In genomic region chr11:19423268-19423667, GRCm38 (mm10) we compare ENCODE assay signal across 18 mouse cellular contexts.
DNase-seq lines count a peak whose midpoint lies in the region; ATAC-seq lines count a peak whose summit lies in the region.
"Had no signal": no experiment of that assay in that cellular context is flagged by ENCODE, and none has a peak within 500 bp of the region (broad histone marks: within the 10 kb centered on the region; RNA-seq: fewer than 3 reads in every experiment).

No protein-coding gene starts in this region.

- no peak overlapping the region for H3K9ac ChIP-seq in limb, embryonic 12.5 days (replicated peaks)
- H3K9ac ChIP-seq: embryonic facial prominence, embryonic 12.5 days; forebrain, postnatal 0 days; heart, embryonic 12.5 days; liver, embryonic 15.5 days had no signal

- H3K36me3 ChIP-seq in limb, embryonic 12.5 days: no peaks in the 10 kb centered on the region
- H3K36me3 ChIP-seq in limb, embryonic 10.5 days: no peaks in the 10 kb centered on the region
- H3K36me3 ChIP-seq: embryonic facial prominence, embryonic 12.5 days; heart, embryonic 12.5 days; hindbrain, embryonic 10.5 days; liver, embryonic 15.5 days had no signal

- intact Hi-C loops in heart, postnatal 10 days (cut with DNase I): no loop called here

- no peak overlapping the region for H3K4me3 ChIP-seq in limb, embryonic 12.5 days (replicated peaks)
- no peak overlapping the region for H3K4me3 ChIP-seq in limb, embryonic 10.5 days
- H3K4me3 ChIP-seq: embryonic facial prominence, embryonic 12.5 days; heart, embryonic 12.5 days; hindbrain, embryonic 10.5 days; left cerebral cortex, adult 2 months; liver, embryonic 15.5 days had no signal

- H3K4me2 ChIP-seq in limb, embryonic 12.5 days: peak overlapping the region; percentile 45
- H3K4me2 ChIP-seq: heart, embryonic 12.5 days; liver, embryonic 15.5 days had no signal

- H3K9me3 ChIP-seq in limb, embryonic 12.5 days: no peaks in the 10 kb centered on the region
- H3K9me3 ChIP-seq in limb, embryonic 10.5 days (replicated peaks): no peaks in the 10 kb centered on the region
- H3K9me3 ChIP-seq: embryonic facial prominence, embryonic 12.5 days; heart, embryonic 12.5 days; hindbrain, embryonic 10.5 days; liver, embryonic 15.5 days had no signal

- peaks cover 7% of the 10 kb centered on the region; the same call in 1 of the 2 replicates for H3K27me3 ChIP-seq in limb, embryonic 12.5 days
- peaks cover 11% of the 10 kb centered on the region; the same call in 1 of the 2 replicates for H3K27me3 ChIP-seq in limb, embryonic 10.5 days (ENCODE audit: low read depth, poor library complexity, severe bottlenecking)
- H3K27me3 ChIP-seq: embryonic facial prominence, embryonic 12.5 days; heart, embryonic 12.5 days; liver, embryonic 15.5 days had no signal

- DNase-seq in heart, adult 8-10 months (ENCODE audit: low spot score): peak; percentile 9
- no peak for DNase-seq in heart, postnatal 10 days
- no peak for DNase-seq in limb, embryonic 10.5 days (ENCODE audit: low spot score)
- DNase-seq in yolk sac, embryonic 10.5 days (ENCODE audit: low spot score): no peak
- DNase-seq in left cerebral cortex, adult 18-20 months (ENCODE audit: low spot score in 2 of 2): no peak
- DNase-seq: B cell, adult 2 months; forebrain, postnatal 0 days had no signal

- no peak for ATAC-seq in limb, embryonic 12.5 days (ENCODE audit: insufficient number of reproducible peaks, insufficient read depth, low FRiP score, low TSS enrichment, low read depth)
- peak; percentile 61; the same call in 1 of the 2 replicates for ATAC-seq in granulocyte monocyte progenitor cell, adult 5-6 weeks (replicated peaks; ENCODE audit: poor library complexity, severe bottlenecking)
- ATAC-seq in megakaryocyte progenitor cell, adult 5-6 weeks (replicated peaks; ENCODE audit: poor library complexity): peak; percentile 63
- ATAC-seq: forebrain, postnatal 0 days; midbrain, embryonic 16.5 days had no signal

- no peak overlapping the region for H3K27ac ChIP-seq in limb, embryonic 12.5 days
- H3K27ac ChIP-seq in limb, embryonic 10.5 days: no peak overlapping the region
- H3K27ac ChIP-seq: embryonic facial prominence, embryonic 12.5 days; hindbrain, embryonic 10.5 days; layer of hippocampus, adult 2 months; left cerebral cortex, adult 2 months; liver, embryonic 15.5 days; stomach, postnatal 0 days had no signal

- H3K4me1 ChIP-seq in limb, embryonic 12.5 days (replicated peaks): peaks cover 22% of the 10 kb centered on the region
- peaks cover 39% of the 10 kb centered on the region for H3K4me1 ChIP-seq in limb, embryonic 10.5 days
- H3K4me1 ChIP-seq: heart, embryonic 12.5 days; liver, embryonic 15.5 days had no signal
